Mouse (Mus musculus) liver, postnatal 0 days (tissue): Measurements from ENCODE around the gene Cmah. TPM values are rescaled to one million over a fixed set of nuclear protein-coding genes. Genes with fewer than 3 reads are reported as not detected.

Source experiments
- ATAC-seq: fragments of 200-750 bp; cut with Nextera tagmentation; 2 replicates; pipeline ENCODE4 v1.8.0; 2017; ENCODE audit warnings: mild to moderate bottlenecking, moderate library complexity
- DNase-seq: peaks from one replicate; pipeline ENCODE4 v3.0.0-alpha.2; 2016
- H3K27ac ChIP-seq: fragments of 300-500 bp; sonication (generic); 2 replicates; pipeline ENCODE4 v1.5.1; 2014; ENCODE audit warnings: antibody characterized with exemption, moderate library complexity, mild to moderate bottlenecking, low read depth
- H3K27me3 ChIP-seq: fragments of 300-500 bp; sonication (generic); 2 replicates; pipeline ENCODE4 v1.6.1; 2014; ENCODE audit warnings: low read length, control low read depth, mixed read lengths; ENCODE audit not compliant: insufficient read depth
- H3K36me3 ChIP-seq: fragments of 300-500 bp; sonication (generic); replicated peaks from 2 replicates; pipeline ENCODE4 v1.6.1; 2014; ENCODE audit warnings: mild to moderate bottlenecking, control low read depth, low read length, moderate library complexity, mixed read lengths; ENCODE audit not compliant: insufficient read depth
- H3K4me1 ChIP-seq: fragments of 300-500 bp; sonication (generic); 2 replicates; pipeline ENCODE4 v1.6.1; 2014; ENCODE audit warnings: antibody characterized with exemption, mild to moderate bottlenecking, control low read depth; ENCODE audit not compliant: insufficient read depth
- H3K4me2 ChIP-seq: fragments of 300-500 bp; sonication (generic); 2 replicates; pipeline ENCODE4 v1.6.1; 2014; ENCODE audit warnings: low read depth, mild to moderate bottlenecking, low read length, moderate library complexity, mixed read lengths
- H3K4me3 ChIP-seq: fragments of 300-500 bp; sonication (generic); 2 replicates; pipeline ENCODE4 v1.5.1; 2014; ENCODE audit warnings: low read depth, low read length
- H3K9ac ChIP-seq: fragments of 300-500 bp; sonication (generic); replicated peaks from 2 replicates; pipeline ENCODE4 v1.6.1; 2014; ENCODE audit warnings: mild to moderate bottlenecking, moderate library complexity
- H3K9me3 ChIP-seq: fragments of 300-500 bp; sonication (generic); 2 replicates; pipeline ENCODE4 v1.6.1; 2016; ENCODE audit warnings: mild to moderate bottlenecking, control low read depth, low read length, mixed read lengths
- CTCF ChIP-seq: sonication (generic); IDR thresholded peaks from 2 replicates; pipeline ENCODE4 v1.5.1; 2016; ENCODE audit warnings: antibody characterized with exemption, low read depth
- EP300 ChIP-seq: IDR thresholded peaks from 2 replicates; pipeline ENCODE4 v1.6.1; 2016; ENCODE audit warnings: antibody characterized with exemption, low read depth, mild to moderate bottlenecking
- WGBS: fragments of 180-500 bp; shearing (Covaris S2); extraction: QIAGEN DNeasy Blood & Tissue Kit; methylation state at CpG from one replicate; pipeline ENCODE4 v1.1.7; 2014; ENCODE audit not compliant: insufficient replicate concordance; 5-methylcytosine and 5-hydroxymethylcytosine counted together
- polyA plus RNA-seq: library from polyadenylated mRNA; unstranded; fragments of >200 nt; fragmentation: Nextera tagmentation; extraction: Ambion mirVana; gene quantifications from 2 replicates; pipeline ENCODE4 v1.2.1, GENCODE M21; 2015

Gene Cmah
- polyA plus RNA-seq, 1 experiment from 2014 or later = 3.7 TPM

- Histone ChIP-seq H3K36me3 (no peaks in the 10 kb centered on the region), H3K27ac (no peak overlapping the region), H3K27me3 (no peaks in the 10 kb centered on the region), H3K9me3 (no peaks in the 10 kb centered on the region), H3K4me1 (no peaks in the 10 kb centered on the region), H3K4me2 (no peak overlapping the region), H3K9ac (no peak overlapping the region), H3K4me3 (no peak overlapping the region)
- TF ChIP-seq CTCF (no peak), EP300 (no peak)
- 82% methylated on average over 4 of the region's 4 CpGs for WGBS
- DNase-seq = no peak
- ATAC-seq = no peak
Measured at GRCm38 (mm10) chr13:24305486-24305885, 21.7 kb upstream of the Cmah start.

GRCm38 (mm10) chr13:24306248-24306647 is 21.0 kb upstream of the Cmah start:
- Histone ChIP-seq H3K9me3 (no peaks in the 10 kb centered on the region), H3K9ac (no peak overlapping the region), H3K27ac (no peak overlapping the region), H3K4me1 (no peaks in the 10 kb centered on the region), H3K27me3 (no peaks in the 10 kb centered on the region), H3K36me3 (no peaks in the 10 kb centered on the region), H3K4me2 (no peak overlapping the region), H3K4me3 (no peak overlapping the region)
- DNase-seq (no peak), ATAC-seq (no peak)
- WGBS = 49% methylated on average over 4 of the region's 4 CpGs
- TF ChIP-seq CTCF = peak; percentile 54
- TF ChIP-seq EP300 = no peak

DNA sequence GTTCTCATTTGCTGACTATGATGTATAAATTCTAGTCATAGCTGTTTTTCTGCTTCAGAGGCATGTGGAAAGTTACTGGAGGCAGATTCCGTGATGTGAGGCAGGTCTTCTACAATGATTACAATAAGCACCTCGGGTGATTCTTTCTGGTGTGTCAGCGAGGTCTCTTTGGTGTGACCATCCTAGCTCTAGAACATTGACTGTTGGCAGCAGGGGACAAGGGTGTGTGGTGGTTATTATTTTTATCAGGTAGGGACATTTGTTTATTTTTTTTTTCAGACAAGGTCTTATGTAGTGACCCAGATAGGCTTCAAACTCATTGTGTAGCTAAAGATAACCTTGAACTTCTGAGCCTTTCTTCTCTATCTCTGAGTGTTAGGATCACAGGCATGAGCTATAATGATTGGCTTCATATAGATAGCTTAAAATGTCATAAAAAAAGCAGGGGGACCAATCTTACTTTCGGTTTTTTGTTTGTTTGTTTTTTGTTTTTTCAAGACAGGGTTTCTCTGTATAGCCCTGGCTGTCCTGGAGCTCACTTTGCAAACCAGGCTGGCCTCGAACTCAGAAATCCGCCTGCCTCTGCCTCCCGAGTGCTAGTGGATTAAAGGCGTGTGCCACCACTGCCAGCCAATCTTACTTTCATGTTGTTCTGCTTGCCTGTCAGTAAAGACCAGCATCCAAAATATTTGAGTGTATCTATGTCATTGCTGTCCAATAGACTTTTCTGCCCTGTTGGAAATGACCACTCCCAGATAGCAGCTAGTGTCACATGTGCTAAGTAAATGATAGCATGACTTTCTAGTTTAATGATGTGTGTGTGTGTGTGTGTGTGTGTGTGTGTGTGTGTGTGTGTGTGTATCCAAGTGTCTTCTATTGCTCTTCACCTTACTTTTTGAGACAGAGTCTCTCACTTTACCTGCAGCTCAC is 15.9 kb upstream of the Cmah start:
- no peak for DNase-seq
- ATAC-seq = peak; percentile 80
- Histone ChIP-seq H3K4me3 (no peak overlapping the region), H3K4me2 (no peak overlapping the region), H3K9me3 (no peaks in the 10 kb centered on the region), H3K27me3 (no peaks in the 10 kb centered on the region), H3K36me3 (no peaks in the 10 kb centered on the region), H3K4me1 (no peaks in the 10 kb centered on the region), H3K27ac (no peak overlapping the region), H3K9ac (no peak overlapping the region)
- 64% methylated on average over 8 of the region's 8 CpGs for WGBS
- TF ChIP-seq EP300 = peak; percentile 87
- no peak for TF ChIP-seq CTCF

DNA sequence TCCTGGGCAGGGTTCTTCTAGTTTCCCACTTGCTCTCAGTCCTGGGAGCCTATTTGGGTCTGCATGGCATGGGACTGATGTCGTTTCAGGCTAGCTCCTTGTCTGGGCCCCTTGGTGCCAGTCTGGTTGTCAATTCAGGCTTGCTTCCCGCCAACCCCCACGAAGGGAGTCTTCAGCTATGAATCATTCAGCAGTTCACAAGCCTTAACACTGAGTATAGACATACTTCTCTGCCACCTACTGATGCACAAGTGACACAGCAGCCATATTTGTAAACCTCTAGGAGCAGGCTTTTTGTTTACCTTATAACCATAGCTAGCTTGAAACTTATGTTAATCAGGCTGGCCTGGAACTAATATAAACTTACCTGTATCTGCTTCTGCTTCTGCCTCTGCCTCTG is 10.6 kb upstream of the Cmah start:
- 44% methylated on average over 3 of the region's 3 CpGs for WGBS

DNA sequence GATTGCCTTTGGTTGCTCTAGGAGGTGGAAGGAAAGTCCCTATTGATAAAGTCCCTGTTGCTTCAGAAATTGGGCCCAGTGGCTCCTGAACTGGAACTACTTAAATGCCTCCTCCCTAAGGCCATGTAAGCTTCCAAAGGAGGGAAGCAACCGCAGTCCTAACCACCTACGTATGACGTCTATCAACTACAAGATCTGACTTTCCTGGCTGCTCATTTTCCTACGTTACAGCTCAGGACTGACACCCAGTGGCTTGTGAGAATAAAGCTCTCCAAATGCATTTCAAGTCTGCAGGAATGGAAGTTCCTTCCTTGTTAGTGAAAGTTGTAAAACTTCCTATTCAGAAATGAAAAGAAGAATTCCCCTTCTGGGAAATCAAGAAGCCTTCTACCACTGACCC is 8.6 kb upstream of the Cmah start:
- Histone ChIP-seq H3K4me3 (no peak overlapping the region), H3K27me3 (no peaks in the 10 kb centered on the region), H3K4me1 (no peaks in the 10 kb centered on the region), H3K9me3 (no peaks in the 10 kb centered on the region), H3K4me2 (no peak overlapping the region), H3K27ac (no peak overlapping the region), H3K9ac (no peak overlapping the region), H3K36me3 (no peaks in the 10 kb centered on the region)
- ATAC-seq (no peak), DNase-seq (no peak)
- TF ChIP-seq EP300 (no peak), CTCF (peak; percentile 64)
- WGBS = 9% methylated on average over 4 of the region's 4 CpGs

More for the DNA sequence above, 10.6 kb upstream of the Cmah start:
- Histone ChIP-seq H3K9ac (no peak overlapping the region), H3K27ac (no peak overlapping the region), H3K4me3 (no peak overlapping the region), H3K4me1 (no peaks in the 10 kb centered on the region), H3K36me3 (no peaks in the 10 kb centered on the region), H3K27me3 (no peaks in the 10 kb centered on the region), H3K9me3 (no peaks in the 10 kb centered on the region), H3K4me2 (no peak overlapping the region)
- ATAC-seq (no peak), DNase-seq (no peak)
- TF ChIP-seq EP300 (no peak), CTCF (peak; percentile 38)

DNA sequence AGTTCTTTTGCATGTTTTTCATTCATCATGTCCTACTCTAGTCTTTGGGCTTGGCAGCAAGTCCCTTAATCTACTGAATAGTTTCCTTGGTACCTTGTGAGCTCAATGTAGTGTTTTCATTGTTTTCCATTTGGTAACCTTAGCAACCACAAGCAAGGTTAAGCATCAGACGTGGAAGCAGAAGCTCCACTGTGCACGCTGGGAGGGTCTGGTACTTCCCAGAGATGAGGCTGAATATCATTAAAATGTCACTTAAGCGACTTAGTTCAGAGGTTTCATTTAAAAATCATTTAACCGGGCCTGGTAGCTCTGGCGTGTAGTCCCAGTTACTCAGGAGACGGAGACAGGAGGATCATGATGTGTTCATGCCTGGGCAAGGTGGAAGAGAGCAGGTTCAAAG is 5.9 kb upstream of the Cmah start:
- WGBS = 68% methylated on average over 6 of the region's 6 CpGs
- ATAC-seq (no peak), DNase-seq (no peak)
- H3K4me1 ChIP-seq = peaks cover under 1% of the 10 kb centered on the region
- no peaks in the 10 kb centered on the region for H3K27me3 ChIP-seq
- no peaks in the 10 kb centered on the region for H3K9me3 ChIP-seq
- no peak overlapping the region for H3K9ac ChIP-seq
- H3K4me2 ChIP-seq = no peak overlapping the region
- H3K27ac ChIP-seq = no peak overlapping the region
- no peak overlapping the region for H3K4me3 ChIP-seq
- TF ChIP-seq EP300 (no peak), CTCF (no peak)
- H3K36me3 ChIP-seq = no peaks in the 10 kb centered on the region
